Mouse (Mus musculus): Measurements from ENCODE around the gene Saa1. TPM values are rescaled to one million over a fixed set of nuclear protein-coding genes. Genes with fewer than 3 reads are reported as not detected.

The Saa1 gene
- polyA plus RNA-seq (2014; fragmentation: Illumina TruSeq; extraction: RNeasy Lipid Tissue Mini Kit (QIAGEN cat#74804); ENCODE audit: low read depth, low replicate concordance) = 1.3 TPM

GRCm38 (mm10) chr7:46742880-46743279, at the start of gene Saa1:
TSS of gene Saa1 (minus strand) at chr7:46742980.

DNA sequence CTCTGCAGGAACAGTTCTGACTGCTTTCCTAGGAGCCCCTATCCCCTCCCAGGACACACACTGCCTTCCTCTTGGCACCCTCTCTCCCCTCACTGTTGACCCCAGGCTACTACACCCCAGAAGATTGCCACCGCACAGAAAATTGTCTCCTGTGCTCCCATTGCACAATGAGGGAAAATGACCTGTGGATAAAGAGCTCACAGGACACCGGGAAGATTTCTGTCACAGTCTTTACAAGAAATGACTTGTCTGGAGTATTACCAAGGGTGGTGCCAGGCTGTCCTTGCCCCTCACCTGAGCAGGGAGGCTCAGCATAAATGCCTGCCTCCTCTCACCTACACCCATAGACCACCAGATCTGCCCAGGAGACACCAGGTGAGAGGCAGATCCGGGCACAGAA, 8.7 kb upstream of the Saa1 start, which contains the start of gene Saa2:
Gene Saa2, plus strand, starts transcription at position 301 of the 400 bp plus-strand sequence.

GRCm38 (mm10) chr7:46732458-46732857, 10.3 kb downstream of the Saa1 start, which contains the start of gene Saa4:
TSS of gene Saa4 (minus strand) at chr7:46732603.

GRCm38 (mm10) chr7:46715600-46715999, 27.2 kb downstream of the Saa1 start, which contains the start of gene Saa3:
TSS of gene Saa3 (minus strand) at chr7:46715700.

DNA sequence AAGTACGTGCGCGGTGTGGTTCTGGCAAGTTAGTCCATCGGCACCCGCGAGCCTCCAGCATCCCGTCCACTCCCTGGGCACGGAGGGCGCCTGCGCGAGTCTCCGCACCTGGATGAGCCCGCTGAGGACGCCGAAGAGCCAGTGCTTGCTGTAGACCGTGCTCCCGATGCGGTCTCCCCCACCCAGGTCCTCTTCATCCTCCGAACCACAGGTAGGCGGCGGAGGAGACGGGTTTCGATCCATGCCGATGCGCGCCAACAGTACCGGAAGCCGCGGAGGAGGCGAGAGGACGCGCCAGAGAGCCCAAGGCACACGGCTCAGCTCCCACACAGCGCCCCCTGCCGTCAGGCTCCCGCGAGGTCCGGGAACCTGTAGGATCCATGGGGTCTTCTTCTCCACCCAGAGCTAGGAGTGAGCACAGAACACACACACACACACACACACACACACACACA, 32.4 kb downstream of the Saa1 start, which contains the start of gene Saal1:
Gene Saal1, minus strand, starts transcription at position 291 of the 455 bp plus-strand sequence.

Other genes starting within 250 kb of the Saa1 start
- 0.38 TPM for gene Sergef, start 103.2 kb downstream of the Saa1 start, polyA plus RNA-seq (2014; fragmentation: Illumina TruSeq; extraction: RNeasy Lipid Tissue Mini Kit (QIAGEN cat#74804); ENCODE audit: low read depth, low replicate concordance)
- gene Tph1, start 70.4 kb downstream of the Saa1 start, polyA plus RNA-seq (2014; fragmentation: Illumina TruSeq; extraction: RNeasy Lipid Tissue Mini Kit (QIAGEN cat#74804); ENCODE audit: low read depth, low replicate concordance) = 0.18 TPM
- 7.2 TPM for gene Saal1, start 32.3 kb downstream of the Saa1 start, polyA plus RNA-seq (2014; fragmentation: Illumina TruSeq; extraction: RNeasy Lipid Tissue Mini Kit (QIAGEN cat#74804); ENCODE audit: low read depth, low replicate concordance)
- not detected for gene Saa3, start 27.3 kb downstream of the Saa1 start, polyA plus RNA-seq (2014; fragmentation: Illumina TruSeq; extraction: RNeasy Lipid Tissue Mini Kit (QIAGEN cat#74804); ENCODE audit: low read depth, low replicate concordance)
- gene Saa4, start 10.4 kb downstream of the Saa1 start, polyA plus RNA-seq (2014; fragmentation: Illumina TruSeq; extraction: RNeasy Lipid Tissue Mini Kit (QIAGEN cat#74804); ENCODE audit: low read depth, low replicate concordance) = 0.25 TPM
- gene Saa2, start 8.8 kb upstream of the Saa1 start, polyA plus RNA-seq (2014; fragmentation: Illumina TruSeq; extraction: RNeasy Lipid Tissue Mini Kit (QIAGEN cat#74804); ENCODE audit: low read depth, low replicate concordance) = not detected
- gene Hps5, start 53.1 kb upstream of the Saa1 start, polyA plus RNA-seq (2014; fragmentation: Illumina TruSeq; extraction: RNeasy Lipid Tissue Mini Kit (QIAGEN cat#74804); ENCODE audit: low read depth, low replicate concordance) = 23.2 TPM
- 238 TPM for gene Gtf2h1, start 53.1 kb upstream of the Saa1 start, polyA plus RNA-seq (2014; fragmentation: Illumina TruSeq; extraction: RNeasy Lipid Tissue Mini Kit (QIAGEN cat#74804); ENCODE audit: low read depth, low replicate concordance)
- gene Ldha, start 98.5 kb upstream of the Saa1 start, polyA plus RNA-seq (2014; fragmentation: Illumina TruSeq; extraction: RNeasy Lipid Tissue Mini Kit (QIAGEN cat#74804); ENCODE audit: low read depth, low replicate concordance) = 370 TPM
- gene Ldhc, start 118.2 kb upstream of the Saa1 start, polyA plus RNA-seq (2014; fragmentation: Illumina TruSeq; extraction: RNeasy Lipid Tissue Mini Kit (QIAGEN cat#74804); ENCODE audit: low read depth, low replicate concordance) = 3,731 TPM
- gene Tsg101, start 177.0 kb upstream of the Saa1 start, polyA plus RNA-seq (2014; fragmentation: Illumina TruSeq; extraction: RNeasy Lipid Tissue Mini Kit (QIAGEN cat#74804); ENCODE audit: low read depth, low replicate concordance) = 180 TPM
- 15.7 TPM for gene Uevld, start 215.5 kb upstream of the Saa1 start, polyA plus RNA-seq (2014; fragmentation: Illumina TruSeq; extraction: RNeasy Lipid Tissue Mini Kit (QIAGEN cat#74804); ENCODE audit: low read depth, low replicate concordance)
- gene Gm9999, start 240.6 kb upstream of the Saa1 start, polyA plus RNA-seq (2014; fragmentation: Illumina TruSeq; extraction: RNeasy Lipid Tissue Mini Kit (QIAGEN cat#74804); ENCODE audit: low read depth, low replicate concordance) = 361 TPM